Mouse (Mus musculus) inflammation-experienced regulatory T-cells, adult 6 months (primary cell): ENCODE results near the gene Rcor1. TPM values are rescaled to one million over a fixed set of nuclear protein-coding genes. Genes with fewer than 3 reads are reported as not detected.

ENCODE experiments used
- ATAC-seq: one replicate; pipeline ENCODE4 v1.8.0; 2017
- polyA plus RNA-seq, 3 experiments: library from polyadenylated mRNA; unstranded; fragments of 100-300 nt; shearing (Covaris generic); gene quantifications; one replicate each; pipeline ENCODE4 v1.2.1; 2017

Gene Rcor1
- polyA plus RNA-seq, 3 experiments from 2014 or later = 13.6 to 19.7 (median 14.7) TPM

GRCm38 (mm10) chr12:111021577-111021976 is 17.6 kb upstream of the Rcor1 start:
- no peak for ATAC-seq

- ATAC-seq = no peak
Observed at GRCm38 (mm10) chr12:111028176-111029167, 10.7 kb upstream of the Rcor1 start.

GRCm38 (mm10) chr12:111029291-111029890 is 9.8 kb upstream of the Rcor1 start:
- ATAC-seq = no peak

GRCm38 (mm10) chr12:111032839-111033238 is 6.3 kb upstream of the Rcor1 start:
- ATAC-seq = no peak

- ATAC-seq = no peak
Observed at GRCm38 (mm10) chr12:111035182-111035824, 3.8 kb upstream of the Rcor1 start.

- ATAC-seq = no peak
Observed at GRCm38 (mm10) chr12:111036198-111036775, 2.9 kb upstream of the Rcor1 start.

GRCm38 (mm10) chr12:111037241-111038180 is 1.6 kb upstream of the Rcor1 start:
- ATAC-seq = no peak

GRCm38 (mm10) chr12:111038231-111038975 is 748 bp upstream of the Rcor1 start:
- no peak for ATAC-seq

GRCm38 (mm10) chr12:111039771-111040530 is 800 bp downstream of the Rcor1 start:
- ATAC-seq = no peak

GRCm38 (mm10) chr12:111040531-111040860 is 1.3 kb downstream of the Rcor1 start:
- ATAC-seq = no peak

- no peak for ATAC-seq
Observed at GRCm38 (mm10) chr12:111041196-111041595, 2.0 kb downstream of the Rcor1 start.

- ATAC-seq = no peak
Observed at GRCm38 (mm10) chr12:111042365-111042764, 3.2 kb downstream of the Rcor1 start.

GRCm38 (mm10) chr12:111044880-111045279 is 5.7 kb downstream of the Rcor1 start:
- no peak for ATAC-seq

GRCm38 (mm10) chr12:111046866-111047265 is 7.7 kb downstream of the Rcor1 start:
- ATAC-seq = no peak

GRCm38 (mm10) chr12:111048201-111048600 is 9.1 kb downstream of the Rcor1 start:
- peak; percentile 81 for ATAC-seq

- no peak for ATAC-seq
Observed at GRCm38 (mm10) chr12:111050256-111050655, 11.1 kb downstream of the Rcor1 start.

- no peak for ATAC-seq
Observed at GRCm38 (mm10) chr12:111063361-111063760, 24.2 kb downstream of the Rcor1 start.

GRCm38 (mm10) chr12:111064220-111064619 is 25.1 kb downstream of the Rcor1 start:
- no peak for ATAC-seq

- ATAC-seq = no peak
Observed at GRCm38 (mm10) chr12:111065330-111065729, 26.2 kb downstream of the Rcor1 start.

GRCm38 (mm10) chr12:111067816-111068215 is 28.7 kb downstream of the Rcor1 start:
- ATAC-seq = no peak
